Mouse (Mus musculus) stomach, embryonic 14.5 days (tissue): ENCODE results near the gene Zfp428. TPM values are rescaled to one million over a fixed set of nuclear protein-coding genes. Genes with fewer than 3 reads are reported as not detected.
A peak's percentile ranks its signal among the peaks of the same experiment; 100 is the strongest.

Experiments
- ATAC-seq: fragments of 200-750 bp; cut with Nextera tagmentation; 2 replicates; pipeline ENCODE4 v1.8.0; 2017; ENCODE audit warnings: low read depth, moderate TSS enrichment; ENCODE audit not compliant: insufficient number of reproducible peaks, insufficient read depth, low FRiP score
- H3K27ac ChIP-seq: fragments of 300-500 bp; sonication (generic); 2 replicates; pipeline ENCODE4 v1.5.1; 2014; ENCODE audit warnings: mild to moderate bottlenecking, low read length, moderate library complexity, mixed read lengths
- H3K27me3 ChIP-seq: fragments of 300-500 bp; sonication (generic); 2 replicates; pipeline ENCODE4 v1.6.1; 2014; ENCODE audit warnings: low read length, control low read depth, mixed read lengths; ENCODE audit not compliant: control insufficient read depth, insufficient read depth
- H3K36me3 ChIP-seq: fragments of 300-500 bp; sonication (generic); 2 replicates; pipeline ENCODE4 v1.6.1; 2014; ENCODE audit warnings: mild to moderate bottlenecking, control low read depth, low read length, moderate library complexity, mixed read lengths; ENCODE audit not compliant: control insufficient read depth, insufficient read depth
- H3K4me1 ChIP-seq: fragments of 300-500 bp; sonication (generic); 2 replicates; pipeline ENCODE4 v1.6.1; 2014; ENCODE audit warnings: low read length, control low read depth, mixed read lengths; ENCODE audit not compliant: control insufficient read depth, insufficient read depth
- H3K4me2 ChIP-seq: fragments of 300-500 bp; sonication (generic); replicated peaks from 2 replicates; pipeline ENCODE4 v1.6.1; 2014; ENCODE audit warnings: low read depth, low read length, control low read depth
- H3K4me3 ChIP-seq: fragments of 300-500 bp; sonication (generic); 2 replicates; pipeline ENCODE4 v1.5.1; 2014; ENCODE audit warnings: low read depth, low read length, control low read depth
- H3K9ac ChIP-seq: fragments of 300-500 bp; sonication (generic); replicated peaks from 2 replicates; pipeline ENCODE4 v1.6.1; 2014; ENCODE audit warnings: low read depth, mild to moderate bottlenecking, control low read depth, low read length, moderate library complexity, mixed read lengths
- H3K9me3 ChIP-seq: fragments of 300-500 bp; sonication (generic); 2 replicates; pipeline ENCODE4 v1.6.1; 2016; ENCODE audit warnings: low read depth, low read length, control low read depth; ENCODE audit not compliant: control insufficient read depth
- WGBS: fragments of 180-500 bp; shearing (Covaris S2); extraction: QIAGEN DNeasy Blood & Tissue Kit; methylation state at CpG from one replicate; pipeline ENCODE4 v1.1.7; 2014; 5-methylcytosine and 5-hydroxymethylcytosine counted together
- polyA plus RNA-seq: library from polyadenylated mRNA; unstranded; fragments of >200 nt; fragmentation: Nextera tagmentation; extraction: Ambion mirVana; gene quantifications from 2 replicates; pipeline ENCODE4 v1.2.1, GENCODE M21; 2014

Gene Zfp428
- polyA plus RNA-seq: 28.5 and 30.9 TPM in 2 replicates

DNA sequence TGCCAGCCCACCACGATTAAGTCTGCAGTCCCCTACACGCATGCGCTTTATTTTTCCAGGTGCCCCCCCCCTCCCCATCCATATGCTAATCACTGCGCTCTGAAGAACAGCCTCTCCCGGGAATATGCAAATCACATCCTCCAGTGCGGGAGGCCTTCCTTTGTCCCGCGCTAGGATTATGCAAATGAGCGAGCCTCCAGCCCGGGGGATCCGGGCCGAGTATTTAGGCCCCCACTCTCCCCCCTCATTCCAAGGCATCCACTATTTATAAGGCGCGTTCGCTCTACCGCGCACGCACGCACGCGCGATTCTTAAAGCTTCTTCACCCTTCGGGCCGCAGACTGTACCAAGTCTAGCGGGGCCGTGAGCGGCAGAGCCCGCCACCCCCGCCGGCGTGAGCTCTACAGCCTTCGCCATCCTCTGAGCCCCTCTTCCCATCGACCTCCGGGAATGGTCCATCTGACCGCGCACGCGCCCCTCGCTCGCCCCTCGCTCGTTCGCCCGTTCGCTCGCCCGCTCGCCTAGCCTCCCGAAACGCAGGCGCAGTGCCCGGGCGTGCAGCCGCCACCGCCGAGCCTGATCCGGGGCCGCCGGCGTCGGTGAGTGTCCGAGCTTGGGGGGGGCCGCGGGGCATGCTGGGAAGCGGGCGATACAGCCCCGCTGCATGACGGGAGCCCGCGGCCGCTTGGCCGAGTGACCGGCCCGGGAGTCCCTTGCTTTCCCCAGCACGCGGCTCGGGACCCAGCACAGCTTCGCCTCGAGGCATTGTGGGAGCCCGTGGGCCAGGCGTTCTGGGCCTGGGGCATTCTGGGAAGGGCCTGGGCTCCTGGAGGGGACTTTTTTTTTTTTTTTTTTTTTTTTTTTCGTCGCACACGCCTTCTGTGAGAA, at the start of gene Zfp428:
Gene Zfp428, plus strand, starts transcription at position 169 of the 888 bp plus-strand sequence.
- Histone ChIP-seq H3K9ac (peak within 1 kb of the TSS; percentile 94), H3K4me2 (peak within 1 kb of the TSS; percentile 59), H3K4me1 (peaks cover 22% of the 10 kb centered on the region; the same call in 1 of the 2 replicates), H3K9me3 (no peaks in the 10 kb centered on the region), H3K27ac (peak within 1 kb of the TSS; percentile 98), H3K4me3 (peak within 1 kb of the TSS; percentile 79), H3K27me3 (no peaks in the 10 kb centered on the region), H3K36me3 (no peaks in the 10 kb centered on the region)
- under 1% methylated on average over 83 of the region's 84 CpGs for WGBS
- peak; percentile 86 for ATAC-seq

DNA sequence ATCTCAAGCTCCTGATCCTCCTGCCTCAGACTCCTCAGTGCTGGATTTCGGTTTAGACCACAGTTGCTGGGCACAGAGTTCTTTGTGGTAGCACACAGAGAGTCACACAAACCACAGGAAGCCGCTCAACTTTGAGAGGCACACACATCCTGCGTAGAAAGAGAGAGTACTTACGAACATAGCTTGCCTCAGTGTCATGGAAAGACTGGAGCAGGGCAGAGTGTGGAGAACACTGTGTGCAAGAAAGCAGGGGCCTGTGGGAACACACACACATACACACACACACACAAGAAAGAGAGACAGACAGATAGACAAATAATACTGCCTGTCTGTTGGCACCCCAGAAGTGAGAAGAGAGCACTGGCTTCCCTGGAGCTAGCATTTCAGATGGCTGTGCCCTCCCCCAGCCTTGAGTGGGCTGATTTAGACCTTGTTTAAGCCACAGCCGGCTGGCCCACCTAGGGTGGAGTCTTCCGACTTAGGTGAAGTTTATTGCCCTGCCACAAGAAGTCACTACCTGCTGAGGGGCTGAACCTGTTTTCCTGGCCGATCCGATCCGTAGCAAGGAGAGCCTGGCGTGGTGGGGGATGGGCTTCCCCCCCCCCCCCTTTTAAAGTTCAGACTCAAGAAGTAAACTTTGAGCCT, 49.0 kb upstream of the Zfp428 start:
- Histone ChIP-seq H3K9ac (no peak overlapping the region), H3K9me3 (no peaks in the 10 kb centered on the region), H3K4me1 (peaks cover 9% of the 10 kb centered on the region; the same call in 1 of the 2 replicates), H3K4me3 (no peak overlapping the region), H3K27me3 (no peaks in the 10 kb centered on the region), H3K27ac (no peak overlapping the region), H3K4me2 (no peak overlapping the region), H3K36me3 (no peaks in the 10 kb centered on the region)
- WGBS: 57% methylated on average over 10 of the region's 10 CpGs
- no peak for ATAC-seq

GRCm38 (mm10) chr7:24459440-24459839, 47.4 kb upstream of the Zfp428 start:
- Histone ChIP-seq H3K4me2 (no peak overlapping the region), H3K27ac (peak overlapping the region; percentile 48; the same call in 1 of the 2 replicates), H3K9me3 (no peaks in the 10 kb centered on the region), H3K27me3 (no peaks in the 10 kb centered on the region), H3K9ac (no peak overlapping the region), H3K4me1 (peaks cover 13% of the 10 kb centered on the region; the same call in 1 of the 2 replicates), H3K4me3 (no peak overlapping the region), H3K36me3 (no peaks in the 10 kb centered on the region)
- peak; percentile 47; the same call in 1 of the 2 replicates for ATAC-seq
- 74% methylated on average over 5 of the region's 5 CpGs for WGBS

- no peaks in the 10 kb centered on the region for H3K9me3 ChIP-seq
- WGBS: 43% methylated on average over 3 of the region's 3 CpGs
- H3K36me3 ChIP-seq: no peaks in the 10 kb centered on the region
- no peak overlapping the region for H3K9ac ChIP-seq
- peak overlapping the region; percentile 48; the same call in 1 of the 2 replicates for H3K27ac ChIP-seq
- H3K27me3 ChIP-seq: no peaks in the 10 kb centered on the region
- peaks cover 13% of the 10 kb centered on the region; the same call in 1 of the 2 replicates for H3K4me1 ChIP-seq
- no peak overlapping the region for H3K4me3 ChIP-seq
- H3K4me2 ChIP-seq: no peak overlapping the region
- ATAC-seq: peak; percentile 70
Measured at GRCm38 (mm10) chr7:24459843-24460242, 47.0 kb upstream of the Zfp428 start.

DNA sequence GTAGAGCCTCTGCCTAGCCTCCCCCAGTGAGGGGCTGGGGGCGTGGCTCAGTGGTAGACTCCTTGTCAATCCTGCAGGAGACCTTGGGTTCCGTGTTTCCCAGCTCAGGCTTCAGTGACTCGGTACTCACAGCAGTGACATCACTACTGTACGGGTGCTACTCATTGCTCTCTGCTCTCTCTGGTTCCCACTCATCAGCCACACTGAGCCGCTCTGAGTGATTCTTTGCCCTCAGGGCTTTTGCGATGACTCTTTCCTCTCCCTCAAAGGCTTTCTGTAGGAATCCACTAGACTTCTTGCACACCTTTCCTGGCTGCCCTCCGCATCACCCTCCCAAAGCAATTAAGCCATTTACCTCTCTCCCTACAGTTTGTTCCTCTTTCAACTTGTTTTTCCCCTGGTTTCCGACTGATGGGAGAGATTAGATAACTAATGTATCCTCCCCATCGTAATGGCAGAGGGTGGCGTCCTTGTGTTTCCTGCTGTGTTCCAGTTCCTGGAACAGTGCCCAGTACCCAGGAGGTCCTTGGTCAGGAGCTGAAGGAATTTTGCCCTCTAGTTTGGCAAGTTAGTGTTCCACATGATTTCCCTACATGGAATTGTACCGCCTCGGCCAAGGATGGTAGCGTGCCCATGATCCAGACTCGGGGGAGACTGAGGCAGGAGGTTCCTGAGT, 45.3 kb upstream of the Zfp428 start:
- H3K27ac ChIP-seq: no peak overlapping the region
- WGBS: 58% methylated on average over 14 of the region's 14 CpGs
- no peak overlapping the region for H3K9ac ChIP-seq
- no peak overlapping the region for H3K4me3 ChIP-seq
- ATAC-seq: no peak
- peaks cover 13% of the 10 kb centered on the region; the same call in 1 of the 2 replicates for H3K4me1 ChIP-seq
- H3K9me3 ChIP-seq: no peaks in the 10 kb centered on the region
- H3K4me2 ChIP-seq: no peak overlapping the region
- H3K27me3 ChIP-seq: no peaks in the 10 kb centered on the region
- no peaks in the 10 kb centered on the region for H3K36me3 ChIP-seq

GRCm38 (mm10) chr7:24462388-24463319, 44.2 kb upstream of the Zfp428 start, which contains the start of gene Plaur:
Plaur (plus strand) TSS chr7:24462484.
- 3% methylated on average over 27 of the region's 27 CpGs for WGBS
- H3K4me1 ChIP-seq: peaks cover 13% of the 10 kb centered on the region; the same call in 1 of the 2 replicates
- H3K4me3 ChIP-seq: peak within 1 kb of the TSS; percentile 33
- peak within 1 kb of the TSS; percentile 57 for H3K4me2 ChIP-seq
- peak within 1 kb of the TSS; percentile 14; the same call in 1 of the 2 replicates for H3K9ac ChIP-seq
- ATAC-seq: peak; percentile 57
- H3K9me3 ChIP-seq: no peaks in the 10 kb centered on the region
- peak within 1 kb of the TSS; percentile 62; the same call in 1 of the 2 replicates for H3K27ac ChIP-seq
- no peaks in the 10 kb centered on the region for H3K27me3 ChIP-seq
- H3K36me3 ChIP-seq: no peaks in the 10 kb centered on the region

- 92% methylated on average over 6 of the region's 6 CpGs for WGBS
- peaks cover 12% of the 10 kb centered on the region; the same call in 1 of the 2 replicates for H3K4me1 ChIP-seq
Measured at GRCm38 (mm10) chr7:24466835-24467234, 40.0 kb upstream of the Zfp428 start.

More at GRCm38 (mm10) chr7:24466835-24467234, 40.0 kb upstream of the Zfp428 start:
- H3K27me3 ChIP-seq: no peaks in the 10 kb centered on the region
- no peak overlapping the region for H3K4me2 ChIP-seq
- H3K36me3 ChIP-seq: no peaks in the 10 kb centered on the region
- no peak overlapping the region for H3K27ac ChIP-seq
- H3K4me3 ChIP-seq: no peak overlapping the region
- ATAC-seq: no peak
- H3K9ac ChIP-seq: no peak overlapping the region
- H3K9me3 ChIP-seq: peaks cover 5% of the 10 kb centered on the region; the same call in 1 of the 2 replicates
